Mouse (Mus musculus) CH12.LX (cell line): ENCODE measurements around the gene Gm20388. TPM values are rescaled to one million over a fixed set of nuclear protein-coding genes. Genes with fewer than 3 reads are reported as not detected.

Source experiments
- DNase-seq: peaks from one replicate; pipeline ENCODE4 v3.0.0-alpha.2; 2013; ENCODE audit errors: extremely low read depth
- H3K27ac ChIP-seq: 2 replicates; pipeline ENCODE4 v1.5.1; 2012; ENCODE audit warnings: low read depth, mild to moderate bottlenecking, control low read depth, moderate library complexity; ENCODE audit not compliant: insufficient read depth
- H3K27me3 ChIP-seq: replicated peaks from 2 replicates; pipeline ENCODE3; 2012; ENCODE audit warnings: inconsistent platforms
- H3K36me3 ChIP-seq, 2 experiments: replicated peaks in 1 of 2; 2 replicates each; pipeline versions ENCODE3 to v1.6.1; 2012; ENCODE audit warnings: inconsistent platforms in 1 of 2, low read length in 1 of 2, mild to moderate bottlenecking in 1 of 2, mixed read lengths in 1 of 2, moderate library complexity in 1 of 2; ENCODE audit not compliant: control insufficient read depth in 1 of 2, insufficient read depth in 1 of 2
- H3K4me1 ChIP-seq, 2 experiments: 2 replicates each; pipeline ENCODE4 v1.6.1; 2012; ENCODE audit warnings: inconsistent platforms in 1 of 2, moderate library complexity in 1 of 2; ENCODE audit not compliant: insufficient read depth in 2 of 2, control insufficient read depth in 1 of 2
- H3K4me2 ChIP-seq: 2 replicates; pipeline ENCODE4 v1.6.1; 2012; ENCODE audit warnings: low read depth, mild to moderate bottlenecking, control low read depth; ENCODE audit not compliant: poor library complexity, insufficient read depth, severe bottlenecking
- H3K4me3 ChIP-seq, 3 experiments: fragments of 150-350 bp in 1 of 3; sonication (generic) in 1 of 3; replicated peaks in 1 of 3; 2 replicates each; pipeline versions ENCODE3 to v1.5.1; 2011 to 2012; ENCODE audit warnings: low read depth in 2 of 3, low read length in 2 of 3, mild to moderate bottlenecking in 2 of 3, moderate library complexity in 2 of 3, control low read depth in 1 of 3, improper control_type of control experiment in 1 of 3, inconsistent platforms in 1 of 3, mixed read lengths in 1 of 3; ENCODE audit not compliant: poor library complexity in 1 of 3
- H3K79me2 ChIP-seq: replicated peaks from 2 replicates; pipeline ENCODE4 v1.6.1; 2012; ENCODE audit warnings: mild to moderate bottlenecking, moderate library complexity; ENCODE audit not compliant: control insufficient read depth, poor library complexity, insufficient read depth, severe bottlenecking; ENCODE audit errors: extremely low read depth
- H3K9ac ChIP-seq: 2 replicates; pipeline ENCODE4 v1.6.1; 2012; ENCODE audit warnings: low read depth, mild to moderate bottlenecking, control low read depth, moderate library complexity; ENCODE audit not compliant: insufficient read depth
- H3K9me3 ChIP-seq: replicated peaks from 2 replicates; pipeline ENCODE3; 2012; ENCODE audit warnings: low read length, inconsistent platforms, mixed read lengths
- BHLHE40 ChIP-seq: IDR thresholded peaks from 2 replicates; pipeline ENCODE4 v1.6.1; 2011; ENCODE audit warnings: mild to moderate bottlenecking, low read depth, low read length, improper control_type of control experiment
- CHD2 ChIP-seq: IDR thresholded peaks from 2 replicates; pipeline ENCODE4 v1.6.1; 2011; ENCODE audit warnings: low read length, improper control_type of control experiment
- CTCF ChIP-seq, 2 experiments: IDR thresholded peaks in 1 of 2; conservative IDR thresholded peaks in 1 of 2; 2 replicates each; pipeline ENCODE4 v1.5.1; 2011 to 2012; ENCODE audit warnings: low read depth in 2 of 2, low read length in 2 of 2, improper control_type of control experiment in 1 of 2, inconsistent platforms in 1 of 2, mild to moderate bottlenecking in 1 of 2, moderate library complexity in 1 of 2
- ETS1 ChIP-seq: conservative IDR thresholded peaks from 2 replicates; pipeline ENCODE4 v1.6.1; 2012; ENCODE audit warnings: low read depth, mild to moderate bottlenecking, inconsistent platforms, low read length, improper control_type of control experiment, moderate library complexity
- GABPA ChIP-seq: IDR thresholded peaks from 2 replicates; pipeline ENCODE4 v1.6.1; 2012; ENCODE audit warnings: low read depth, low read length, improper control_type of control experiment, inconsistent platforms; ENCODE audit not compliant: insufficient replicate concordance
- HCFC1 ChIP-seq: IDR thresholded peaks from 2 replicates; pipeline ENCODE4 v1.6.1; 2012; ENCODE audit warnings: low read depth, mild to moderate bottlenecking, inconsistent platforms, low read length, improper control_type of control experiment
- IRF4 ChIP-seq: IDR thresholded peaks from 2 replicates; pipeline ENCODE4 v1.6.1; 2014; ENCODE audit warnings: low read depth, mild to moderate bottlenecking, inconsistent platforms, low read length, improper control_type of control experiment
- JUN ChIP-seq: IDR thresholded peaks from 2 replicates; pipeline ENCODE4 v1.6.1; 2011; ENCODE audit warnings: low read depth, mild to moderate bottlenecking, low read length, improper control_type of control experiment, moderate library complexity; ENCODE audit not compliant: insufficient read depth
- JUND ChIP-seq: conservative IDR thresholded peaks from 2 replicates; pipeline ENCODE4 v1.6.1; 2011; ENCODE audit warnings: low read depth, low read length, improper control_type of control experiment
- MAFK ChIP-seq: IDR thresholded peaks from 2 replicates; pipeline ENCODE4 v1.6.1; 2011; ENCODE audit warnings: low read length, improper control_type of control experiment; ENCODE audit not compliant: insufficient replicate concordance
- MAX ChIP-seq: IDR thresholded peaks from 2 replicates; pipeline ENCODE4 v1.6.1; 2011; ENCODE audit warnings: low read length, improper control_type of control experiment
- MAZ ChIP-seq: IDR thresholded peaks from 2 replicates; pipeline ENCODE4 v1.6.1; 2012; ENCODE audit warnings: low read depth, mild to moderate bottlenecking, inconsistent platforms, low read length, improper control_type of control experiment, moderate library complexity
- MEF2A ChIP-seq: IDR thresholded peaks from 2 replicates; pipeline ENCODE4 v1.6.1; 2014; ENCODE audit warnings: low read depth, mild to moderate bottlenecking, inconsistent platforms, low read length, improper control_type of control experiment, borderline replicate concordance
- MXI1 ChIP-seq: IDR thresholded peaks from 2 replicates; pipeline ENCODE4 v1.6.1; 2011; ENCODE audit warnings: mild to moderate bottlenecking, low read depth, low read length, improper control_type of control experiment
- NRF1 ChIP-seq: IDR thresholded peaks from 2 replicates; pipeline ENCODE4 v1.6.1; 2014; ENCODE audit warnings: low read depth, mild to moderate bottlenecking, inconsistent platforms, low read length, improper control_type of control experiment, moderate library complexity
- POLR2A ChIP-seq: IDR thresholded peaks from 2 replicates; pipeline ENCODE4 v1.6.1; 2011; ENCODE audit warnings: low read depth, mild to moderate bottlenecking, improper control_type of control experiment, low read length
- RCOR1 ChIP-seq: conservative IDR thresholded peaks from 2 replicates; pipeline ENCODE4 v1.6.1; 2012; ENCODE audit warnings: low read depth, mild to moderate bottlenecking, inconsistent platforms, low read length, improper control_type of control experiment
- UBTF ChIP-seq: IDR thresholded peaks from 2 replicates; pipeline ENCODE4 v1.6.1; 2012; ENCODE audit warnings: low read depth, mild to moderate bottlenecking, inconsistent platforms, low read length, improper control_type of control experiment, moderate library complexity
- ZC3H11A ChIP-seq: IDR thresholded peaks from 2 replicates; pipeline ENCODE4 v1.6.1; 2012; ENCODE audit warnings: low read depth, mild to moderate bottlenecking, inconsistent platforms, low read length, improper control_type of control experiment
- ZMIZ1 ChIP-seq: IDR thresholded peaks from 2 replicates; pipeline ENCODE4 v1.6.1; 2012; ENCODE audit warnings: low read depth, mild to moderate bottlenecking, inconsistent platforms, low read length, improper control_type of control experiment
- dilution Hi-C: fragments of 300-500 bp; cut with MboI; formaldehyde crosslinking; loops from 2 replicates; pipeline ENCODE4 v1.14.3; 2020; ENCODE audit warnings: low sequenced_read_pairs; ENCODE audit not compliant: extremely low pct_unique_long_range_greater_than_20kb, extremely low pct_ligation_motif_present
- in situ Hi-C: fragments of 300-500 bp; cut with MboI; formaldehyde crosslinking; loops from 3 replicates; pipeline ENCODE4 v1.14.3; 2019; ENCODE audit warnings: low sequenced_read_pairs, low pct_ligation_motif_present, low pct_unique_long_range_greater_than_20kb, mixed read lengths
- polyA plus RNA-seq: library from polyadenylated mRNA; unstranded; fragments of >175 nt; gene quantifications from 2 replicates; pipeline ENCODE4 v1.2.1, GENCODE M21; 2012; ENCODE audit warnings: low read depth; ENCODE audit not compliant: insufficient read length
- total RNA-seq, 2 experiments: library from RNA; depleted of rRNA; stranded (reverse); fragments of 300-350 nt in 1 of 2; fragments of >200 nt in 1 of 2; gene quantifications; 2 replicates each; pipeline ENCODE4 v1.2.3; 2012 to 2014

The Gm20388 gene
- total and polyA plus RNA-seq, 3 experiments = 14.8 to 26.3 (median 22.2) TPM

- Histone ChIP-seq H3K79me2 (no peaks in the 10 kb centered on the region), H3K27me3 (peaks cover 1% of the 10 kb centered on the region), H3K4me2 (no peak overlapping the region), H3K4me3 (no peak overlapping the region), H3K9ac (no peak overlapping the region), H3K36me3 (no peaks in the 10 kb centered on the region), H3K27ac (no peak overlapping the region), H3K4me1 (no peaks in the 10 kb centered on the region), H3K9me3 (peaks cover 4% of the 10 kb centered on the region)
- dilution Hi-C loops (no loop called here), in situ Hi-C loops (no loop called here)
- no peak for DNase-seq
- TF ChIP-seq HCFC1 (no peak), RCOR1 (no peak), CTCF (conservative IDR thresholded peaks at IDR 0.05 in 1 of 2, IDR thresholded peaks at IDR 0.05 in 1 of 2; ENCODE audit: low read depth in 2 of 2, low read length in 2 of 2) (no peak), JUN (no peak), MAX (no peak), GABPA (no peak), IRF4 (no peak), MEF2A (no peak), ZC3H11A (no peak), CHD2 (no peak), MXI1 (no peak), MAFK (no peak)
Observed at GRCm38 (mm10) chr8:120250750-120251410, 340.2 kb downstream of the Gm20388 start.

GRCm38 (mm10) chr8:120251411-120252035 is 340.9 kb downstream of the Gm20388 start:
- H3K27ac ChIP-seq = no peak overlapping the region

More at GRCm38 (mm10) chr8:120251411-120252035, 340.9 kb downstream of the Gm20388 start:
- H3K4me3 ChIP-seq = no peak overlapping the region
- dilution Hi-C loops = no loop called here
- no peak overlapping the region for H3K9ac ChIP-seq
- H3K27me3 ChIP-seq = peaks cover 1% of the 10 kb centered on the region
- no peaks in the 10 kb centered on the region for H3K4me1 ChIP-seq
- no peaks in the 10 kb centered on the region for H3K79me2 ChIP-seq
- H3K36me3 ChIP-seq = no peaks in the 10 kb centered on the region
- no peak for DNase-seq
- peaks cover 4% of the 10 kb centered on the region for H3K9me3 ChIP-seq
- no peak overlapping the region for H3K4me2 ChIP-seq
- no peak for TF ChIP-seq BHLHE40
- no peak for TF ChIP-seq IRF4
- TF ChIP-seq ZC3H11A = no peak
- no peak for TF ChIP-seq JUND
- no peak for TF ChIP-seq MAFK
- no peak for TF ChIP-seq MAX
- TF ChIP-seq HCFC1 = no peak
- TF ChIP-seq ETS1 = no peak
- no peak for TF ChIP-seq NRF1
- no peak for TF ChIP-seq MAZ
- no peak for TF ChIP-seq ZMIZ1
- TF ChIP-seq CTCF (conservative IDR thresholded peaks at IDR 0.05 in 1 of 2, IDR thresholded peaks at IDR 0.05 in 1 of 2; ENCODE audit: low read depth in 2 of 2, low read length in 2 of 2) = no peak
- no peak for TF ChIP-seq POLR2A
- no peak for TF ChIP-seq UBTF
- TF ChIP-seq MXI1 = no peak
- in situ Hi-C loops = no loop called here
